Mouse (Mus musculus) heart, postnatal 0 days (tissue): ENCODE data around the gene Synj1.

ENCODE experiments used
- CTCF ChIP-seq: IDR thresholded peaks from 2 replicates; pipeline ENCODE4 v1.5.1; 2016; ENCODE audit warnings: antibody characterized with exemption, control low read depth, low read depth
- EP300 ChIP-seq: IDR thresholded peaks from 2 replicates; pipeline ENCODE4 v1.6.1; 2016; ENCODE audit warnings: antibody characterized with exemption, low read depth

DNA sequence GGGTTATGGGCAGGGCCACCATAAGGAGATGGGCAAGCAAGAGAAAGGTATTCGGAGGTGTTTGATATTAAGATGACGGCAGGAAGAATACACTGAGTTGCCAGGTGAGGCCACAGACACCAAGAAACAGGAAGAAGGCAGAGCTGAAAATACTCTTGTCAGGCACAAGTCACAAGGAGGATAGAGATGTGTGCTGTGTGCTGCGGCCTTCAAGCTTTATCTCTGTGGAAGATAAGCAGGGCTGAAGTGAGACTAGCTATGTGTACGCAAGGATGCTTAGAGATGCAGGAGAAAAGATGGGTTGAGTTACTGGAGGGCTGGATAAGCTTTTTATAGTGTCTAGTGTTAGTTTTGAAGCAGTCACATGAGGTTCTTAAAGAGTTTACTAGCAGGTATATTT, 46.2 kb upstream of the Synj1 start:
- TF ChIP-seq CTCF: no peak
- TF ChIP-seq EP300: no peak
